Mouse (Mus musculus): ENCODE results near the gene Trpm3.

DNA sequence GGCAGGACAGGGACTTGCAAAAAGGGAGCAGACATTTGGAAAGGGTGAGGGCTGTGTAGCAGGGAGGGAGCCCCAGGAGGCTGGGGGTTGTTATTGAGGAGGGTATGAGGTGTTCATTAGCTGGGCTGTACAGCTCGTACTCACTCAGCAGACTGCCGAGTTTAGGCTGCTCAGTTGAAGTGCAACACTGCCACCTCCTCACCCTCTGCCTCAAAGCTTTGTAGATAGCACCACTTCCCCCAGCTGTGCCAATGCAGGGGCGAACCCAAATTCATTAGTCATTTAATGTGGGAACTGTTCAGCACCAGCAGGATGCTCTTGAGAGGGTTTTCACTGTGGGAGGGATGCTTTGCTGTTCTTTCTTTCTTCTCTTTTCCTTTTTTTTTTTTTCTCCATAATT is 324.7 kb downstream of the Trpm3 start:
- TF ChIP-seq CTCF (IDR thresholded peaks at IDR 0.05; ENCODE audit: low read depth) (no peak), EP300 (IDR thresholded peaks at IDR 0.05; ENCODE audit: low read depth) (no peak)
